Comparison of ENCODE assay signal across 18 mouse cellular contexts in genomic region chr11:77782104-77782815, GRCm38 (mm10). TPM values are rescaled to one million over a fixed set of nuclear protein-coding genes. Genes with fewer than 3 reads are reported as not detected.
A peak's percentile ranks its signal among the peaks of the same experiment; 100 is the strongest.
DNase-seq lines count a peak whose midpoint lies in the region; ATAC-seq and TF ChIP-seq lines count a peak whose summit lies in the region.
"Had no signal": no experiment of that assay in that cellular context is flagged by ENCODE, and none has a peak within 500 bp of the region (broad histone marks: within the 10 kb centered on the region; RNA-seq: fewer than 3 reads in every experiment).

No protein-coding gene starts in this region.

- ATAC-seq in cerebellum, adult (ENCODE audit: insufficient number of reproducible peaks, low FRiP score, low TSS enrichment) = no peak
- no peak for ATAC-seq in liver, embryonic 16.5 days (ENCODE audit: low read depth)
- ATAC-seq: midbrain, embryonic 16.5 days had no signal

- H3K9ac ChIP-seq in liver, embryonic 16.5 days (ENCODE audit: low read depth, low read length) = no peak overlapping the region

- H3K4me1 ChIP-seq in kidney, adult 2 months (ENCODE audit: control insufficient read depth, insufficient read depth, low read length) = peaks cover 74% of the 10 kb centered on the region
- peaks cover 65% of the 10 kb centered on the region for H3K4me1 ChIP-seq in brown adipose tissue, adult 24 weeks (ENCODE audit: control insufficient read depth, insufficient read depth, insufficient read length, low read length)
- peaks cover 73% of the 10 kb centered on the region for H3K4me1 ChIP-seq in liver, embryonic 16.5 days (ENCODE audit: control insufficient read depth, low read depth, low read length)

- peak; percentile 35 for DNase-seq in cerebellum, adult 8-10 months
- no peak for DNase-seq in kidney, adult 2 months
- no peak for DNase-seq in kidney, postnatal 14 days
- DNase-seq in frontal cortex, postnatal 10 days (ENCODE audit: low spot score in 2 of 2) = no peak
- DNase-seq in spleen, adult 12 weeks (ENCODE audit: low spot score) = no peak
- DNase-seq: embryo, embryonic 11 days; heart, adult 18-20 months; right cerebral cortex, postnatal 25 days; thymus, adult 2 months had no signal

- H3K36me3 ChIP-seq in kidney, adult 2 months (ENCODE audit: control insufficient read depth, insufficient read depth, low read length) = peaks cover 6% of the 10 kb centered on the region
- peaks cover 9% of the 10 kb centered on the region for H3K36me3 ChIP-seq in liver, embryonic 16.5 days (ENCODE audit: control insufficient read depth, insufficient read depth)

- H3K4me3 ChIP-seq in kidney, adult 2 months (ENCODE audit: insufficient read depth, low read depth, low read length) = no peak overlapping the region
- no peak overlapping the region for H3K4me3 ChIP-seq in brown adipose tissue, adult 24 weeks (ENCODE audit: insufficient read depth, low read depth, low read length)
- H3K4me3 ChIP-seq in liver, embryonic 16.5 days (ENCODE audit: low read depth, low read length) = no peak overlapping the region

- no peak for TF ChIP-seq CTCF in kidney, adult 2 months (conservative IDR thresholded peaks at IDR 0.05; ENCODE audit: insufficient read depth, insufficient read length, low read depth, low read length)

- whole genome bisulfite sequencing in kidney, adult 2 months = 60% methylated on average over 7 of the region's 7 CpGs
- WGBS in liver, embryonic 16.5 days (ENCODE audit: insufficient replicate concordance) = 72% methylated on average over 7 of the region's 7 CpGs

- H3K27me3 ChIP-seq in kidney, adult 2 months (replicated peaks; ENCODE audit: control insufficient read depth, insufficient read depth, low read length) = no peaks in the 10 kb centered on the region
- no peaks in the 10 kb centered on the region for H3K27me3 ChIP-seq in liver, embryonic 16.5 days (ENCODE audit: control insufficient read depth, insufficient read depth, low read depth, low read length)
- H3K27me3 ChIP-seq: CH12.LX had no signal

- H3K4me2 ChIP-seq in liver, embryonic 16.5 days (ENCODE audit: low read depth, low read length) = no peak overlapping the region

- no peaks in the 10 kb centered on the region for H3K9me3 ChIP-seq in liver, embryonic 16.5 days (replicated peaks; ENCODE audit: control insufficient read depth, low read length)

- H3K27ac ChIP-seq in kidney, adult 2 months (ENCODE audit: insufficient read depth, low read depth, low read length) = peak overlapping the region; percentile 72
- H3K27ac ChIP-seq in brown adipose tissue, adult 24 weeks (replicated peaks; ENCODE audit: low read depth, low read length) = 0 out of 2 replicates have a peak overlapping the region, but pooled peaks have one; percentile 8
- H3K27ac ChIP-seq in liver, embryonic 16.5 days (ENCODE audit: low read length) = peak overlapping the region; percentile 34

- TF ChIP-seq POLR2A in kidney, adult 2 months (IDR thresholded peaks at IDR 0.05; ENCODE audit: low read depth, low read length) = no peak

RNA-seq across cellular contexts. Expression of gene Gm10277, which starts 5.3 kb away (rescaled TPM):
- polyA plus RNA-seq in kidney, adult 2 months (2012; rRNA removed) = 0.04 TPM in 1 of 2 replicates, not detected in the other
- not detected in 2 replicates for polyA plus RNA-seq in brown adipose tissue, adult 24 weeks (2012; ENCODE audit: insufficient read depth, insufficient read length, missing spikeins)
- 0.51 and 0.81 TPM in 2 replicates for polyA plus RNA-seq in liver, embryonic 16.5 days (2015; fragmentation: Nextera tagmentation; extraction: Ambion mirVana)
- polyA plus RNA-seq: thymus, adult 2 months; urinary bladder, adult 2 months had no signal

RNA-seq across cellular contexts. Expression of gene Myo18a, which starts 19.2 kb away (rescaled TPM):
- 92.0 and 93.1 TPM in 2 replicates for polyA plus RNA-seq in kidney, adult 2 months (2012; rRNA removed)
- 17.4 and 18.2 TPM in 2 replicates for polyA plus RNA-seq in brown adipose tissue, adult 24 weeks (2012; ENCODE audit: insufficient read depth, insufficient read length, missing spikeins)
- 15.4 and 16.0 TPM in 2 replicates for polyA plus RNA-seq in liver, embryonic 16.5 days (2015; fragmentation: Nextera tagmentation; extraction: Ambion mirVana)

RNA-seq across cellular contexts. Expression of gene Cryba1, which starts 57.2 kb away (rescaled TPM):
- not detected in 2 replicates for polyA plus RNA-seq in kidney, adult 2 months (2012; rRNA removed)
- polyA plus RNA-seq in brown adipose tissue, adult 24 weeks (2012; ENCODE audit: insufficient read depth, insufficient read length, missing spikeins) = not detected in 2 replicates
- not detected in 2 replicates for polyA plus RNA-seq in liver, embryonic 16.5 days (2015; fragmentation: Nextera tagmentation; extraction: Ambion mirVana)
- polyA plus RNA-seq: heart, postnatal 0 days; kidney, embryonic 16.5 days; stomach, embryonic 16.5 days; urinary bladder, adult 2 months had no signal

Comparison
In these comparisons a context has a peak if more than half of its experiments do, and no peak if none do; other contexts are left out.
1. H3K27ac ChIP-seq: peak in every context shown above with its lines; median percentile 72 in kidney, adult 2 months; 34 in liver, embryonic 16.5 days; 8 in brown adipose tissue, adult 24 weeks.